Mouse (Mus musculus): ENCODE results near the gene Olfr1393.

- TF ChIP-seq CTCF (conservative IDR thresholded peaks at IDR 0.05; ENCODE audit: insufficient read depth, insufficient read length, low read depth, low read length) = no peak
- no peak for TF ChIP-seq POLR2A (IDR thresholded peaks at IDR 0.05; ENCODE audit: low read depth, low read length)
Measured at GRCm38 (mm10) chr11:49247255-49247654, 30.8 kb upstream of the Olfr1393 start.

All from kidney, adult 2 months (tissue).